Mouse (Mus musculus) erythroblast, adult 5-6 weeks (primary cell): ENCODE measurements around the gene Pdcd1lg2. TPM values are rescaled to one million over a fixed set of nuclear protein-coding genes. Genes with fewer than 3 reads are reported as not detected.

Experiments used
- ATAC-seq: replicated peaks from 2 replicates; pipeline ENCODE4 v1.8.0; 2016; ENCODE audit warnings: moderate number of reproducible peaks, mild to moderate bottlenecking, moderate TSS enrichment, inconsistent platforms; ENCODE audit not compliant: poor library complexity, low FRiP score, severe bottlenecking
- total RNA-seq, 2 experiments: library from RNA; stranded (forward) in 1 of 2; stranded (reverse) in 1 of 2; fragments of 150-400 nt in 1 of 2; fragments of 200-764, 138-1000 nt in 1 of 2; gene quantifications; 2 replicates each; pipeline versions ENCODE4 v1.2.3 to v1.2.4; 2015 to 2017; ENCODE audit warnings: low replicate concordance in 2 of 2

Pdcd1lg2 gene
- total RNA-seq, 2 experiments from 2014 or later: not detected

DNA sequence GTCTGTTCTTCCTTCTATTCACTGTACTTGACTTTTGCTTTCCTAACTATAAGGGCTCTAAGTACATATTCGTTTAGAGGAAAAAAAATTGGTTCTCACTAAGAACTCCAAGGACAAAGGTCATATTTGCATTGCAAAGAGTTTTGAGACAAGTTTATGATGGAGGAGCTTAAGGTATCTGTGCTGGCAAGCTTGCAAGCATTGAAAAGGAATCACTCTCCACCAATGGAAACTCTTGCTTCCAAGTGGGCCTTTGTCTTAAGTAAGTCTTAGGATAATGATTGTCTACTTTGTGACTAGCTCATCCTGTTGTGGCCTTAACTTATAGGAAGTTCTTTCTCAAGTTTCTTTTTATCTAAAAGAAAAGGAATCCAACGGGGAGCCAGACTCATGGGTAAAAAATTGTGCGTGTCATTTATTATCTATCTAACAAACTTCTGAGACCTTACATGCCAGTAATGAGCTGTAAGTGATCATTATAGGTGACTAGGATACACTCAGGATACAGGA lies 5.7 kb downstream of the Pdcd1lg2 start:
- ATAC-seq: no peak

DNA sequence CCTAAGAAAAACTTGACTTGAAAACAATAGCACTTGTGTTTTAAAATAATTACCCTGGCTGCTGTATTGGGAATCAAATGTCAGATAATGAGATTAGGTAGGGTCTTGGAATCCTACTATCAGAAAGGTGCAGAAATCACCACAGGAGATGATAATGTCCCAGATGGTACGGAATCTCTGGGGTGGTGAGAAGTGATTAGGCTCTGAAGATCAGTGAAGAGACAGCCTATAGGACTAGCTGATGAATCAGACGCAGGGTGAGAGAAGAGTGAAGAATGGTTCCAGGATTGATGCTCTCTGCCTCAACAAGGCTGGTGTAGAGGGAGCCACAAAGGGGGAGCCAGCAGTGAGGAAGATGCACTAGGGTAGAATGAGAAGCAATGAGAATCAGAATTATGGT lies 6.5 kb downstream of the Pdcd1lg2 start:
- no peak for ATAC-seq

DNA sequence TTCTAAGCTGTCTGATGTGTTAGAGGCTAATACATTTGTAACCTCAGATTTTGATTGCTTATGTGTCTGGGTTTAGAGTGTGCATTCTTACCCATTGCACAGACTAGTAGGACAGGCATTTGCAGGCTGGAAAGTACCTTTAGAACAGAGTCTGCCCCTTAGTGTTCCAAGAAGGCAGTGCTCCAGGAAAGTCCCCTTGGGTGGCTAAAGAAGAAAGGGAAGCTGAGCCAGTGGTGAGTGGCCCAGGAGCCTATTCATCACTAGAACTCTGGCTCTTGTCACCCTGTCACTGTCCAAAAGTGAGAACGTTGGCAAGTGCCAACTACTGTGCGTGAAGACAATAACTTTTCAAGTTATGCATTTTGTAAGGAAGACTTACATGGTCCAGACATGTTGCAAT lies 7.2 kb downstream of the Pdcd1lg2 start:
- no peak for ATAC-seq

DNA sequence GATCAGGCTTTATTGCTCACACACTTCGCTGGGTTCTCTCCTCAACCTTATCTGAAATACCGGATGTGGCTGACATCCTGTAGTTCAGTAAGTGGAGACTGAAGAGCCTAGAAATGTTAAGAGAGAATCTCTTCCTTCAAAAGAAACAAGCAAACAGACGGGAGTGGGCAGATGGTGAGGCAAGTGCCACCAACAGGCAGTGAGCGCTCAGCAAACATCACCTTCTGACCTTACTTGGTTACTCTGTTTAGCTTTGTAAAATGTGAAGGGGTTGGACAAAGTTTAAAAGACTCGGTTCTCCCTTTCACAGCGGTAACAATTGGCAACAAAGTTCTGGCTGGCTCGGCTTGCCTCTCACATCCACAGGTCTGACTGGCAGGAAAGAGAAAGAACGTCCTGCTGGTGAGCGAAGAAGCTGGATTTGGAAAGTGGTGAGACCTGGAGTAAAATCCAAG lies 8.0 kb downstream of the Pdcd1lg2 start:
- no peak for ATAC-seq

DNA sequence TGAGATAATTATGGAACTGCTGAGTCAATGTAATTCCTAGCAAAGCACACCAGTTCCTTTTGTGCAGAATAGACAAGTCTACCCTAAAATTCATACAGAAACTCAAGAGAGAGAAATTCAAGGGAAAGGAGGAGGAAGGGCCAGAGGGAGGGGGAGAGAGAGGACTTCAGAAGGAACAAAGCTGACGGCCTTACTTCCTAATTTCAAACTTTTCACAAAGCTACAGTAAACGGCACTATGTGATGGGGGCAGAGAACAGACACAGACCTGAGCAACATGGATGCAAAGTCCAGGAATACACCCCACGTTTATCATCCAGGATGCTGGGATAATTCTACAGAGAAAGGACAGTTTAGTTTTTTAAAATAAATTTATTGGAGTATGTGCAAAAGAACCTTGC lies 8.8 kb downstream of the Pdcd1lg2 start:
- no peak for ATAC-seq

DNA sequence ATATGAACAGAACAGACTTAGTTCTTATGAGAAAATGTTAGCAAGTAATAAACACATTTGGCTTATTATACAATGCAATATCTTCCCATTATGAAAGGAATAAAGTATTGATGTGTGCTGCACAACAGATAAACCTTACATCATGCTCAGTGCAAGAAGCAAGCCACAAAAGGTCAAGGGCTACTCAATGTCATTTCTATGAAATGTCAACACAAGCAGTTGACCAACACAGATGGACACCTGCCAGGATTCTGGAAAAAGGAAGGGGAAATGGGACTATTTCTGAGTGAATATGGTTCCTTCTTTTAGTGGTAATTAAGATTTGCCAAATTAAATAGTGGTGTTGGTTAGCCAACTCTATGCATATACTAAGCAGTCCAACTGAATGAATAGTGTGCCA lies 9.2 kb downstream of the Pdcd1lg2 start:
- no peak for ATAC-seq

DNA sequence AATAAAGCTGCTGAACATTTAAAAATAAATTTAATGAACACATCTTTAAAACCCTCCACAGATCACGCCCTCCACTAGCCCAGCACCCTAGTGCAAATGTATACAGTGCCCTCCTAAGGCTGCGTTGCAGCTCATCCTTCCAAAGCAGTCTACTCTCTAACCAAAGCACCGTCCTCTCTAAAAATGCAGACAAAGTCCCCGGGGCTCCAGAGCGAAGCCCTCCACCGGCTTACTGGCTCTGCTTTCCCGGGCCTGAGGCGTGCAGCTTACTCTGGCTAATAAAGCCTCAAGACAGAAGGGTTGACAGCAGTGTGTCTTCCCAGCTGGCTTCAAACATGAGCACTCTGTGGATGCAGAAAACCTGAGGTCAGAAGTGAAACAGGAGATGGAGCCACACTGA lies 9.7 kb downstream of the Pdcd1lg2 start:
- ATAC-seq: no peak

DNA sequence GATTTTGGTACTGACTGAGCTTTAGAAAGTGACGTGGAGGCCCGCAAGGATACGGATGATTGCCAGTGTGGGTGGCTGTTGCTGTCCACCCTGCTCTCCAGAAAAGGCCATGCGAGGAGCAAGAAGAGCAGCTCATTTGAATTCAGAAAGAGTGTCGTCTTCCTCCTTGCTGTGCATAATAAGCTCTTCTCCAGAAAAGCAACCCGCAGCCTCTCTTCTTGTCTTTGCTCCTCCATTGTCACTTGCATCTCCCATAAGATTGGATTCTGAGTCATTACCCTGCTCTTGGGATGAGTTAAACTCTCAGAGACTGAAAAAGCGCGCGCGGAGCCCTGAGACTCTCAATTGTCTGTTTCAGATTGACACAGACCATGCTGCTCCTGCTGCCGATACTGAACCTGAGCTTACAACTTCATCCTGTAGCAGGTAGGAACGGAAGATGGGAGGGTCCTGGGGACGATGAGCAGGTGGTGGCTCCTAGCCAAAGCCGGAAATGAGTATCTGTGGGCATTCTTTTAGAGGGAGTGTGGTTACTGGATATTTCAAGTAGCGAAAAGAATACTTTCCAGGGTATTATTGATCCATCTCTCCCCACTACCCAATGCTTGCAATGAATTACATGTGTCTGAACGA lies 11.4 kb downstream of the Pdcd1lg2 start:
- no peak for ATAC-seq

DNA sequence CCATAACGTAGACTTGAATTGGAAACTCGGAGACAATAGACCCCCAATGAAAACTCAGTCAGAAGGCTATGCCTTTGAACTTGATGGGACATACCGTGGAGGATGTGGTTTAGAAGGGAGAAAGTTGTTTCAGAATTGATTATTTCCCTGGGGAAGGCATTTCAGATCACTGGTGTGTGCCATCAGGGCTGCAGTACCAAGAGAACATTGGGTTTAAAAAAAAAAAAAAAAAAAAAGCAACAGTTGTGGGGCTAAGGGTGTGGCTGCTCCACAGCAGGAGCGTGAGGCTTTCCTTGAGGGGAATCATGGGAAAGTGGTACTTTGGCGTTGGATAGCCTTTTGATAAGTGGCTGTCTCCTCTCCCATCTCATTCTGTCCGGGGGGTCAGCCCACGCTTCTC lies 12.1 kb downstream of the Pdcd1lg2 start:
- ATAC-seq: no peak

DNA sequence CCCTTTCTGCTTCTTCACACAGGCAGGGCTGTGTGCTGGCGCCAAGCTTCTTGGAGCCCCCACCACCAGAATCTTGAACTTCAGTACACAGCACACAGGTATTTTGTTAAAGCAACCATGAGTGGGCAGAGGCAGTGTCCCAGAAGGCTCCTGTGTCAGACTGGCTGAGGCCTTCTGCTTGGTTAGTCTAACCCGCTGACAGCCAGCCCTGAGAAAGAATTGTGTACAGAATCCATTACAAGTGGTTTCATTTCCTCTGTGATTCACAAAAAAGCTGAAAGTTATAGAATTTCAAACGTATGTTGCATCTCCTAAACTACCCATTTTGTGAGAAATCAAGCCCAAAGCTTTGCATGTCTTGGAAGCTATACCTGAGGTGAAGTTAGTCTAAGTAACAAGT lies 19.8 kb downstream of the Pdcd1lg2 start:
- no peak for ATAC-seq

DNA sequence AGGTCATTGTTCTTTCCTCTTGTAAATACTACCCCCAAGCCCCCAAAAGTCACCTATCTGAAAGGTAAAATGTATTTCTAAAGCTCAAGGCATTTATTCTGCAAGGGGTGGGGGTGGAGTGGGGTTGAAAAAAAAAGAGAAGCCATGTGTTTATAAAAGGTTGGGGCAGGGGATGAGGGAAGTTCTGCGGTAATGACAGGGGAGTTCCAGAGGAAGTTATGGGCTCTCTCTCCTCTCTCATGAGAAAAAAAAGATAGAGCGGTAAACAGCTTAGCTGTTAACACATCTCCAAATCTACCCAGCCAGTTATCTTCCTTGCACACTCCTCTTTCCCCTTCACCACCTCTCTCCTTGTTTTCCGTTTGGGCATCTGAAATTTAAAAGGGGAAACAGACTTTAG lies 20.2 kb downstream of the Pdcd1lg2 start:
- ATAC-seq: no peak

DNA sequence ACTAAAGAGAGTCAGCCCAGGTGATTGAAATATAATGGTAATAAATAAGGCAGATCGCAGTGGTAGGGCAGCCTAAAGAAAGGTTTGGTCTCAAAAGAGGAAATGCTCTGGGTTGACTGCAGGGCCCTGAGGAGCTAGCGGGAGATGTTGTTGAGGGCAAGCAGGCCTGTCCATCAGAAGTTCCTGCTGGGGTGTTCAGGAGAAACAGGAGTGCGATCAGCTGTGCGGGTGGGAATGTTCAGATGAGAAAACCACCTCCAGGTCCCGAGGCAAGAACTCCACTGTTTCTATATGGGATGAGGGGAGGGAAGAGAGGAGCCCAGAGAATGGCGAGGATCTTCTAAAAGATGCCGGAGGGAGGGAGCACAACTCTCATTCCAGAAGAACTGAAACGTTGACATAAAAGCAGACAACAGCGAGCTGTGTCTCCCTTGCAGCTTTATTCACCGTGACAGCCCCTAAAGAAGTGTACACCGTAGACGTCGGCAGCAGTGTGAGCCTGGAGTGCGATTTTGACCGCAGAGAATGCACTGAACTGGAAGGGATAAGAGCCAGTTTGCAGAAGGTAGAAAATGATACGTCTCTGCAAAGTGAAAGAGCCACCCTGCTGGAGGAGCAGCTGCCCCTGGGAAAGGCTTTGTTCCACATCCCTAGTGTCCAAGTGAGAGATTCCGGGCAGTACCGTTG lies 26.2 kb downstream of the Pdcd1lg2 start:
- ATAC-seq: no peak

DNA sequence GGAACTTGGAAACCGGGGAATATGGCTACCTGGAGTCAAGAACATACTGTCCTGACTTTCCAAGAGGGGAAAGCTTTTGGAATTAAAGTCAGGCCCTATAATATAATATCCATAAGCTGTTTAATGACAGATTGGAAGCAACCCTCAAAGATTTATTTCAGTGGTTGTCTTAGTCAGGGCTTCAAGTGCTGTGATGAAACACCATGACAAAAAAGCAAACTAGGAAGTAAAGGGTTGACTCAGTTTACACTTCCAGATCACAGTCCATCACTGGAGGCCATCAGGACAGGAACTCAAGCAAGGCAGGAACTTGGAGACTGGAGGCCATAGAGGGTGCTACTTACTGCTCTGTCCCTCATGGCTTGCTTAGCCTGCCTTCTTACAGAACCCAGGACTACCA lies 27.1 kb downstream of the Pdcd1lg2 start:
- no peak for ATAC-seq

DNA sequence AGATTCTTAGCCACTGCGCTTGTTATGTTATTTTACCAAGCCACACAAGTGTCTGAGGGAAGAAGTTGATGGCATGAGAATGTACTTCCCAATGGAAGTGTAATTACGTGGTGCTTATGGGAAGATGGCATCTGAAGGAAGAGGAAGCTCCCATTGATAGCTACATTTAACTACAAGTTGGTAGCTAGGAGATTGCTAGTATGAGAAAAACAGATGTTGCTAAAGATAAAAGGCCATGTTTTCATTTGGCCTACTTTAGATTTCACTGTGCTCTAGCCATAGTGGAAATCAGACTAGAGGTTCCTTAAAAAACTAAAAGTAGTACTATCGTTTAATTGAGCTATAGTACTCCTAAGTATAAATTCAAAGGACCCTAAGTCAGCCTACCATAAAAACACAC lies 28.5 kb downstream of the Pdcd1lg2 start:
- ATAC-seq: no peak

DNA sequence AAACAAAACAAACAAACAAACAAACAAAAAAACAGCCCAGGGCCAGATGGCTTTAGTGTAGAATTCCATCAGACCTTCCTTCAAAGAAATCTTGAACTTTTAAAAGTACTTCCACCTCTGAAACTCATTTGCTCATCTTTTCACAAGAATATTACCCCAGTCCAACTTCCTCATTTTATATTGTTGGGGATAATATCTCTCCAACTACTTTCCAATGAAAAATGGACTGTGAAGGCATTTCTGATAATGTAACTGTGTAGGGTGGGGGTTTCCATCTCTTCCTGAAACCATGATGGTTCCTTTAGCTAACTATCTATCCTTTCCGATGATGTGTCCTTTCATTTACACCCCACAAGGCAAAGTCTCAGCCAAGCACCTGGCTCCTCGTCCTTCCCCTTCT lies 31.8 kb downstream of the Pdcd1lg2 start:
- no peak for ATAC-seq

DNA sequence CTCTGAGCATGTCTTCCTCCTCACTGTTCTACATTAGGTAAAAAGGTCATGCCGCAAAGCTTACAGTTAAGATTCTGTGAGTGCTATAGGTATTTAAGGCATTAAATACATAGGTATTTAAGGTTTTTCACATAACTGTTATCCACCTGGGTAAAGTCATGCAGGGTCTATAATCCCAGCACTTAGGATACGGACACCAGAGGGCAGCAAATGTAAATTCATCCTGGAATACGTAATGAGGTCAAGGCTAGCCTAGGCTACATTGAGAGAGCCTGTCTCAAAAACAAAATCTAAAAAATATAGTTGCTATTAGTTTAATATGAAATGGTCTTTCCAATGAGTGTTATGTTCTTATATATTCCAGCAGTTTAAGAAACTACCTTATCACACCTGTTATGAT lies 33.6 kb downstream of the Pdcd1lg2 start:
- no peak for ATAC-seq

DNA sequence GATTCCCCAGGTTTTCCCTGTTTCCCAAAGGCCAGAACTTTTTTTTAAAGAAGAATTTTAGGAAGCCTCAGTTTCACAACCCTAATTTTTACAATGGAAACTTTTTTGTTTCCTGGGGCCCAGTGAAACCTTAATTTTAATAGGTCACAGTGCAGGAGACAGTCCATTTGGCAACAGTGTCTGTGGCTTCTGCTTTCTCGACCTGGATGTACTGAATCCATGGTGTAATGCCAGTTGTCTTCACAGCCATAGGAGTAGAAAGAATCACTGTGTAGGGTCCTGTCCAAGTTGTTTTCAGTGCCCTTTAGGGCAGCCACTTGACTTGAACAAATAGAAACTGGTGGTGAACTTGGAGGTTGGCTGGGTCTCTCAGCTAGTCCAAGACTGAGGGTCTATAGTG lies 37.7 kb downstream of the Pdcd1lg2 start:
- ATAC-seq: no peak

DNA sequence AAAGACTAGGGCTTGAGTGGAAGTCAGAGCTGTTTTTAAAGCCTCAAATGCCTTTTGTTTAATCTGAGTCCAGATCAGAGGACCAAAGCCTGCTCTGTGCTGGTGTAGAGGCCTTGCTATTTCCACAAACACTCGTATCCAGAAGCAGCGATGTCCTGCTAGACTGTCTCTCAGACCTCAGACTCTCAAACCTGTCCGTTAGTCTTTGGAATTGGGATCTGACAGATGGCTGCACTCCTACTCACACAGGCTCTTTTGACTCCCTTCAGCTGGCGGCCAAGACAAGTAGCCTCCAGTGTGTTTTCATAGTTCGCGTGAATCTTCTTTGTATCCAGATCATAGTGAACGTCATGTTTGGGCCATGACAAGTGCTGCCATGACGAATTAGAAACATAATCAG lies 39.7 kb downstream of the Pdcd1lg2 start:
- ATAC-seq: no peak

DNA sequence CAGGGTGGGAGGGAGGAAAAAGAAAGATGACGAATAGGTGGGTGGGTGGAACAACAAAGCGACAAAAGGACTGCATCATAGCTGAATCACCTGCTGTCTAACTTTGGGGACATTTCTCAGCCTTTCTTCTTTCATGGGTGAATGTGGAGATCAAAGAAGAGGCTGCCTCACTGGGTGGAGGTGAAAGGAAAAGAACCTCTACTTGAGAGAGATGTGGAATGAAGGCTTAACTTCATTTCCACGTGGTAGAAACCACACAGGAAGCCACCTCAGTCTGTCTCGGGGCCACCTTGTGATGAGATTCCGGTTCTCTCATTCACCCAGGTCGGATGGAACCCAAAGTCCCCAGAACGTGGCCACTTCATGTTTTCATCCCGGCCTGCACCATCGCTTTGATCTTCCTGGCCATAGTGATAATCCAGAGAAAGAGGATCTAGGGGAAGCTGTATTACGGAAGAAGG lies 43.5 kb downstream of the Pdcd1lg2 start:
- no peak for ATAC-seq

DNA sequence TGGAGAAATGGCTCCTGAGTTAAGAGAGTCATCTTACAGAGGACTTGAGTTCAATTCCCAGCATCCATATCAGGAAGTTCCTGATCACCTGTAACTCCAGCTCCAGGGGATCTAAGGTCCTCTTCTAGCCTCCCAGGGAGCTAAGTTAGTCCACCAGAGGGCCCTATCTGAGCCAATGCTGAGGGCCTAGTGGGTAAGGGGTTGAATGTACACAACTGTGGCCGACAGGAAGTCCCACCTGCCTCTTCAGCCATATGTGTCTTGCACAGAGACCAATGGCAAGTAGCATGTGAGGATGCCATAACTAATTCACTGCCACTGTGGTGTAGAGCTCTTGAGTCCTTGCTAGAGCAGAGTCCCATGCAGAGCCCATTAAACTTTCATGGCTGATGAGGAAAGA lies 44.4 kb downstream of the Pdcd1lg2 start:
- ATAC-seq: no peak

DNA sequence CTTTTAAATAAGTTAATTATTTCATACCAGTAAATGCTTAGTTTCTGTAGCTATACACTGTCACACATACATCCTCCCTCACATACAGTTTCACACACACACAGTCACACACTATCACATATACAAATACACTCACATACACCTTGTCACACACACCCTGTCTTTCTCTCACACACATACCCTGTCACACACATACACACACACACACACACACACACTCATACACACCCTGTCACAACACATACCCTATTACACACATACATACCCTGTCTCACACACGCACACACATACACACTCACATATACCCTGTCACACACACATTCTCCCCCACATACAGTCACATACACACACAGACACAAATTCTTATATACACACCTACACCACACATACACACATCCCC lies 47.3 kb downstream of the Pdcd1lg2 start:
- no peak for ATAC-seq

DNA sequence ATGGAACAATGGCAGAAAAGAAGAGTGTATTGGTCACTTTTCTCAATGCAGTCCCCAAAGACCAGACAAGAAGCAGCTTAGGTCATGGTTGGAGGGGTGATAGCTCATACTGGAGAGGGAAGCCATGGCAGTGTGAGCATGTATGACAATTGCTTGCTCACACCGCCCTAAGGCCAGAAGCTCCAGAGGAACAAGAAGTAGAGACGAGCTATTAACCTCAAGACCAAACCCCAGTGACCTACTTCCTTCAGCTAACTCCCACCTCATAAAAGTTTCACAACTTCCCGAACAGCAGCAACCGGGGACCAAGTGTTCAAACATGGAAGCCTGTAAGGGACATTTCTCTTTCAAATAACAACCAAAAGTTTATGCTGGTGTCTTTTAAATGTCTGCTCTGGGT lies 51.7 kb downstream of the Pdcd1lg2 start:
- no peak for ATAC-seq
